Mouse (Mus musculus): ENCODE measurements at regions not wholly inside any gene's neighbourhood (a gene's known extent, or its start where the extent isn't known, plus 50 kb on each side); places are given as distances from the start of the nearest gene placed in this dataset.

GRCm38 (mm10) chr2:101356709-101357108 is 267.8 kb upstream of the Rag2 start:
- no peak for ATAC-seq (ENCODE audit: poor library complexity, severe bottlenecking)

- ATAC-seq (ENCODE audit: poor library complexity, severe bottlenecking), result no peak
Measured at GRCm38 (mm10) chr2:101364256-101364655, 260.3 kb upstream of the Rag2 start.

DNA sequence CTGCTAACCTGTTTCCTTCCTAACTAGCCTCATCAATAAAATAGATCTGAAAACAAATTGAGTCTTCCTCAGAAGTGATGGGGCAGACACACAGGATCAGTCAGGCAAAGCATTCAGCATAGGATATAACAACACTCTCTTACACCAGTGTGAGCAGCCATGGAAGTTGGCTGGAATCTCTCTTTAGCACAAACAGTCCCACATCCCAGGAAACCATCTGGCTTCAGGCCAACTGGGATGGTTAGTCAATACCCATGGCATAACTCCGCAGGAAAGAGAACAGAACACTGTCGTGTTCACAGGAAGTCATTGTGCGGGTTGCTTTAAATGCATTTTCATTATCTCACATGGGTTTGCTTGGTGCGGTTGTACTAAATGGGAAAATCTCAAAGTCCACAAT is 256.2 kb upstream of the Rag2 start:
- ATAC-seq (ENCODE audit: poor library complexity, severe bottlenecking), result no peak

GRCm38 (mm10) chr2:101370991-101371736 is 253.4 kb upstream of the Rag2 start:
- ATAC-seq (ENCODE audit: poor library complexity, severe bottlenecking), result no peak

DNA sequence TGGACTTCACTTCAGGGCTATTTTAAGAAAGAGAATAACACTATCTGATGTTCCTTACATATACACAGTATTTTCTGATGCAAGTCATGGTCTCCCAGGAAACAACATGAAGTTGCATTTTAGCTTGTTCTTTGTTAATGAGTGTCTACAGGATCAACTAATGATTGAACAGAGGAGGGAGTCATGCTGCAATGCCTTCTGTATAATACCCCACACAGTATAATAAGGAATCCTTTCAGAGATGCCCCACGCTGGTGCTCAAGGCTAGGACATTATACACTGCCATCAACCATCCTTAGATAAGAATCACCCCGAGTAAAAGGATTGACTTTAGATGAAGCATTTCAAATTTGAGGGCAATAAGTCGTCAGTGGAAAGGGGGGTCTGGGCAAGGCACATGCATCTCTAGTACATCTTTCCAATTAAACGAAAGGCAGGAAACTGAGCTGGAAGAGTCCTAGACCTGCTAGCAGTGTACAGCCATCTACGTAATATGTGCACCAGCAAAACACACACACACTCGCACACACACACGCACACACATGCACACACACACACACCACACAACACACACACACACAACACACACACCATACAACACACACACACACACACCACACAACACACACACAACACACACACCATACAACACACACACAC is 252.6 kb upstream of the Rag2 start:
- ATAC-seq (ENCODE audit: poor library complexity, severe bottlenecking), result no peak

GRCm38 (mm10) chr2:101380595-101380994 is 243.9 kb upstream of the Rag2 start:
- ATAC-seq (ENCODE audit: poor library complexity, severe bottlenecking), result no peak

GRCm38 (mm10) chr2:101415002-101415401 is 209.5 kb upstream of the Rag2 start:
- ATAC-seq (ENCODE audit: poor library complexity, severe bottlenecking), result no peak

GRCm38 (mm10) chr2:101416702-101417101 is 207.8 kb upstream of the Rag2 start:
- no peak for ATAC-seq (ENCODE audit: poor library complexity, severe bottlenecking)

DNA sequence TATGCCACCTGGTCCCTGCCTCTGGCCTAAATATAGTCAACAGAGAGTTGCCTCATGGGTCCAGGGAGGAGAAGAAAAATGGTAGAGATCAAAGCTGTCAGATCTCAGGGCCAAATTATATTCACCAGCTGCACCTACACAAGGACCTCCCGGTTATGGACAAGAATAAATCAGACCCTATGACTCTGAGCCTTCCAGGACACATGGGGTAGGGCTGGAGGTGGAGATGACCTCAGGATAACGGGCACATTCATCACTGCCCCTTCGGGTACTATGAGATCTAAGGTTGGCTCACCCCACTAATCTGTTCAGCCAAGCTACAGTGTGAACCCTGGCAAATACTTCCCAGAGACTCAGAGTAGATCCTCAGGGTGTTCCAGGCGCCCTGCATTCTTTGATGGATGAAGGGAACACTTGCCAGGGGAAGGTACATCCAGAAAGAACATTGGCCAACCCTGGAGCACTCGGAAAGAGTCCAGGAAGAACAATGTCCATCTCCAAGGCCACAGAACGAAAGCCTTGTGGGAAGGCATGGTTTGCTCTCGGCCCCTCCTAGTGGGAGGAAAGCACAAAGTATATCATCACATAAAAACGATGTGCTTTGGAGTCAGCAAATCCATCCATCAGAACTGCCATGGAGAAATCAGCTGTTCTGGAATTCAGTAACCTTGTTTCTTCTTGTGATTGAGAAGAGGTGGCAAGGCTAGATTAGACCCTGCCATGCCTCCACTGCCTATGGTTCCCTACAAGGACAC is 191.2 kb upstream of the Rag2 start:
- no peak for ATAC-seq (ENCODE audit: poor library complexity, severe bottlenecking)

GRCm38 (mm10) chr2:101440231-101440630 is 184.3 kb upstream of the Rag2 start:
- no peak for ATAC-seq (ENCODE audit: poor library complexity, severe bottlenecking)

GRCm38 (mm10) chr2:101441081-101441630 is 183.4 kb upstream of the Rag2 start:
- ATAC-seq (ENCODE audit: poor library complexity, severe bottlenecking), result no peak

DNA sequence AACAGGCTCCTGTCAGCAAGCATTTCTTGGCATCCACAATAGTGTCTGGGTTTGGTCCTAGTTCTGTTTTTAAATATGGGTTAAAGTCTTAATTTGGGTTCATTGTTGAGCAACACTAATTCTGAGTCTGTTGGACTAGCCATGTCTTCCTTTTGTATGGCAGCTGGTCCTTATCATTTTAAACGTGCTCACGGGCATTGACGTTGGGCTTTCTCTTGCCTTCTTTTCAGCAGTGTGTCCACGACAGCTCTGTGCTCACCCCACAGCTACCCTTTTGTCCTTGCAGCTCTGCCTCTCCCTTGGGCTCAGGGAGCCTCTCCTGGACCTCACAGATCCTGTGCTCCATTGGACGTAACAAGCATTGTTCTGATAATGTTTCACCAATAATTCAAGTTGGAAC is 168.9 kb upstream of the Rag2 start:
- no peak for ATAC-seq (ENCODE audit: poor library complexity, severe bottlenecking)

DNA sequence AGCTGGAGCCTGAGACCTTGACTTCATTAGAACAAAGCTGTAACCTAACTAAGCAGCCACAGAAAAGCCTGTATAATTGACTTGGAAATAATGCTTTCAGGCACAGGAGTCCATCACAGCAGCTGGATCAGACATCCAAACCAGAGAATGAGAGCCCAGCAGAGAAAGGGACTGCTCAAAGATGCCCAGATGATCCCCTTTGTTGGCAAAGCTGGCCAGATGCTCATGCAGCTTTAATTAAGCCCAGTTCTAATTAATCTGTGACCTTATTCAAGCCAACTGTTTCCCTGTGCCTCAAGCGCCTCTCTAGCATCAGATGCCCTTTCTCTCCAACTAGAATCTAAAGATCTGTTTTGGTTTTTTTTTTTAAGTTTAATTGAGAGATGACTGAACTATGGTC is 165.6 kb upstream of the Rag2 start:
- no peak for ATAC-seq (ENCODE audit: poor library complexity, severe bottlenecking)

GRCm38 (mm10) chr2:101462450-101462849 is 162.1 kb upstream of the Rag2 start:
- ATAC-seq (ENCODE audit: poor library complexity, severe bottlenecking), result no peak

- ATAC-seq (ENCODE audit: poor library complexity, severe bottlenecking), result no peak
Measured at GRCm38 (mm10) chr2:101464291-101465140, 160.0 kb upstream of the Rag2 start.

- no peak for ATAC-seq (ENCODE audit: poor library complexity, severe bottlenecking)
Measured at GRCm38 (mm10) chr2:101470569-101471100, 153.9 kb upstream of the Rag2 start.

- peak; percentile 100 for ATAC-seq (ENCODE audit: poor library complexity, severe bottlenecking)
Measured at GRCm38 (mm10) chr2:101472449-101473115, 151.9 kb upstream of the Rag2 start.

- ATAC-seq (ENCODE audit: poor library complexity, severe bottlenecking), result no peak
Measured at GRCm38 (mm10) chr2:101473116-101473485, 151.4 kb upstream of the Rag2 start.

- ATAC-seq (ENCODE audit: poor library complexity, severe bottlenecking), result no peak
Measured at GRCm38 (mm10) chr2:101476862-101477261, 147.7 kb upstream of the Rag2 start.

DNA sequence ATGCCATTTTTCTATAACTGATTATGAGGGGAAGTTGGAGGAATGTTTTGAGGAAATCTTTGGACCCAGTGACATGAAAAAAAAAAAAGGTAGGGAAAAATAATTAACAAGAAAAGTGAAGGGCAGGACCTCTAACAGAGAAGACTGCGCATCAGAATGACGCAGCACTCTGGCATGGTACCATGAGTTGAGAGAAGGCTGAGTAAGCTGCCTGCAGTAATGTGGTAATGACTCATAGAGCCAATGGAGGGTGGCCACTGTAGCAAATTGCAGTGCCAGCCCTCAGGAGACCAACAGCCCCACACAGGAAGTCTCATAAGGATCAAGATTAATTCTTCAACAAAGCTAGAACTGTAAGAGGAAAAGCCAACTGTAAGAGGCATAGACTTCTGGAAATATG is 134.3 kb upstream of the Rag2 start:
- ATAC-seq (ENCODE audit: poor library complexity, severe bottlenecking), result no peak

All from megakaryocyte, adult 5-6 weeks (primary cell).